Mouse (Mus musculus) bone marrow macrophage, adult 2 months (primary cell): ENCODE results near the gene Flt3l. TPM values are rescaled to one million over a fixed set of nuclear protein-coding genes. Genes with fewer than 3 reads are reported as not detected.

ENCODE experiments used
- H3K27ac ChIP-seq: 2 replicates; pipeline ENCODE4 v1.5.1; 2012; ENCODE audit warnings: low read depth, low read length; ENCODE audit not compliant: insufficient read depth
- H3K4me1 ChIP-seq: 2 replicates; pipeline ENCODE4 v1.6.1; 2012; ENCODE audit warnings: low read length; ENCODE audit not compliant: control insufficient read depth, insufficient read depth
- H3K4me3 ChIP-seq: 2 replicates; pipeline ENCODE4 v1.5.1; 2012; ENCODE audit warnings: mild to moderate bottlenecking, low read length, moderate library complexity; ENCODE audit not compliant: insufficient read depth
- CTCF ChIP-seq: IDR thresholded peaks from 2 replicates; pipeline ENCODE4 v1.5.1; 2012; ENCODE audit warnings: low read depth, mild to moderate bottlenecking, low read length, moderate library complexity
- POLR2A ChIP-seq: IDR thresholded peaks from 2 replicates; pipeline ENCODE4 v1.6.1; 2012; ENCODE audit warnings: mild to moderate bottlenecking, low read depth, low read length, borderline replicate concordance
- polyA plus RNA-seq: library from polyadenylated mRNA; stranded (reverse); fragments of >200 nt; gene quantifications from 2 replicates; pipeline ENCODE4 v1.2.4, GENCODE M21; 2012; ENCODE audit not compliant: missing spikeins, insufficient read depth, insufficient read length

The Flt3l gene
- polyA plus RNA-seq, 1 experiment: 30.8 TPM

- no peak; the same call in 1 of the 2 replicates for TF ChIP-seq CTCF
- no peak for TF ChIP-seq POLR2A
- Histone ChIP-seq H3K4me1 (peaks cover 27% of the 10 kb centered on the region), H3K27ac (peak overlapping the region; percentile 84), H3K4me3 (peak overlapping the region; percentile 13)
These were observed 11.1 kb downstream of the Flt3l start for GRCm38 (mm10) chr7:45125144-45125600.

GRCm38 (mm10) chr7:45124224-45125143, 11.7 kb downstream of the Flt3l start, which contains the start of gene Rps11:
Gene Rps11, minus strand, starts transcription at chr7:45124439.
- Histone ChIP-seq H3K4me1 (peaks cover 23% of the 10 kb centered on the region), H3K4me3 (peak within 1 kb of the TSS; percentile 87), H3K27ac (peak within 1 kb of the TSS; percentile 84)
- TF ChIP-seq POLR2A: no peak
- no peak for TF ChIP-seq CTCF

GRCm38 (mm10) chr7:45123186-45123570, 13.1 kb downstream of the Flt3l start:
- TF ChIP-seq CTCF (no peak), POLR2A (no peak)
- Histone ChIP-seq H3K4me1 (peaks cover 23% of the 10 kb centered on the region), H3K27ac (peak overlapping the region; percentile 78), H3K4me3 (peak overlapping the region; percentile 87)

- TF ChIP-seq CTCF (no peak), POLR2A (no peak)
- H3K4me1 ChIP-seq: peaks cover 23% of the 10 kb centered on the region
- H3K27ac ChIP-seq: no peak overlapping the region
- H3K4me3 ChIP-seq: peak overlapping the region; percentile 87
These were observed 13.6 kb downstream of the Flt3l start for GRCm38 (mm10) chr7:45122561-45123185.

GRCm38 (mm10) chr7:45121966-45122365, 14.3 kb downstream of the Flt3l start:
- Histone ChIP-seq H3K4me1 (peaks cover 23% of the 10 kb centered on the region), H3K27ac (no peak overlapping the region), H3K4me3 (no peak overlapping the region)
- TF ChIP-seq POLR2A (no peak), CTCF (no peak)

DNA sequence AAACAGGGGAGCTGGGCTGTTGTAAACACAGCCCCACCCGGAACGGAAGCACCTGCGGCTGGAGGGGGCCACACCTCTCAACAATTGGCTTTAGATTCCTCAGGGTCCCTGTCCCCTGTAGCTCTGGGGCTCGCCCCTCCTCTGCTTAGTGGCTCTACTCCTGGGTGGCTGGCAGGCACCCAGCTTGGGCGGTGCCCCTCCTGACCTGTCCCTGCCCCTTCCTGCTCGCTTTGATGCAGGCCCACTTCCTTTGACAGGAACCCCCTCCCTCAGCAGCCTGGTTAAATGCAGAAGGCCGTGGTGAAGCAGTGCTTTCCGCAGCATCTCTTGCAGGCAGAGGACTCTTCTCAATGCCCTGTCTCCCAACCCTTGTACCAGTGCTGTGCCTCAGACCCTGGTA, 14.8 kb downstream of the Flt3l start:
- H3K27ac ChIP-seq: no peak overlapping the region
- no peak overlapping the region for H3K4me3 ChIP-seq
- no peak for TF ChIP-seq POLR2A
- no peak for TF ChIP-seq CTCF
- H3K4me1 ChIP-seq: peaks cover 22% of the 10 kb centered on the region

DNA sequence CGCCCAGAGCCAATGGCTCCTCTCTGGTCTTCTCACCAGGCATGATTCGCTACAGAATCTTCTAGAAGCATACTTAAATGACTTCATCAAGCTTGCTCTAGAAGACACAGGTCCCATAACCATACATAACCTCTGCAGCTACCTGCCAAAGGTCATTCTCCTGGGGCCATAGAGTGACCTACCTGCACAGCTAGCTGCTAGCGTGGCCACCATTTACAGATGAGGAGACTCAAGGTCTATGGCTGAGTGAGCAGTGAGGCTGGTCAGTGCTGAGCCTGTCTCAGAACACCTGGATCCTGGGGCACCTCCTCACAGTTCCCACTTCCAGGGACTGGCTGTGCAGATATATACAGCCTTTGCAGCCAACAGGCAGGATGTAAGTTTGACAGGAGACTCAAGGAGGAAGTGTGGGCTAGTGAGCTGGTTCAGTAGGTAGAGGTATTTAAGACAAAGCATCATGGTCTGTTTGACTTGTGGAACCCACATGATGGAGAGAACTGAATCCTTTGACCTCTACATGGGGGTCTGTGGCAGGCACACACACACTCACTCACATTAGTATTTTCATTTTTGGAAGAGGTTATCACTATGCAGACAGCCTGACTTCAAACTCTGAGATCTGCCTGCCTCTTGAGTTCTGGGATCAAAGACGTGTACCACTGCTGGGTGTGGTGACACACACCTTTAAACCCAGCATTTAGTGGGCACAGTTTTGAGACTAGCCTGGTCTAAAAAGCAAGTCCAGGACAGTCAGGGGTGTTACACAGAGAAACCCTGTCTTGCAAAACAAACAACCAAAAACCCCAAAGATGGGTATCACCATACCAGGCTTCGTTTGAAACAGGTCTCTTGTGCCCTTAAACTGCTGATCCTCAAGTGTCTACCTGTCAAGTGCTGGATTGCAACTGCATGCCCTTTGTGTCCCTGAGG, 16.2 kb downstream of the Flt3l start:
- Histone ChIP-seq H3K4me3 (no peak overlapping the region), H3K4me1 (peaks cover 19% of the 10 kb centered on the region), H3K27ac (no peak overlapping the region)
- TF ChIP-seq CTCF: no peak
- TF ChIP-seq POLR2A: no peak

- Histone ChIP-seq H3K27ac (no peak overlapping the region), H3K4me1 (peaks cover 16% of the 10 kb centered on the region), H3K4me3 (no peak overlapping the region)
- no peak for TF ChIP-seq CTCF
These were observed 17.9 kb downstream of the Flt3l start for GRCm38 (mm10) chr7:45118336-45118735.

- peaks cover 11% of the 10 kb centered on the region for H3K4me1 ChIP-seq
- no peak for TF ChIP-seq POLR2A
- TF ChIP-seq CTCF: no peak
- no peak overlapping the region for H3K27ac ChIP-seq
- no peak overlapping the region for H3K4me3 ChIP-seq
These were observed 18.7 kb downstream of the Flt3l start for GRCm38 (mm10) chr7:45117566-45117965.

GRCm38 (mm10) chr7:45113476-45113875, 22.8 kb downstream of the Flt3l start:
- no peak for TF ChIP-seq POLR2A
- no peak for TF ChIP-seq CTCF
- H3K4me1 ChIP-seq: no peaks in the 10 kb centered on the region
- H3K4me3 ChIP-seq: no peak overlapping the region
- no peak overlapping the region for H3K27ac ChIP-seq
